Mouse (Mus musculus) MEL (cell line): ENCODE measurements around the gene Cdk5. TPM values are rescaled to one million over a fixed set of nuclear protein-coding genes. Genes with fewer than 3 reads are reported as not detected.

Source experiments
- DNase-seq: peaks from one replicate; pipeline ENCODE4 v3.0.0; 2011; ENCODE audit warnings: low read depth, low spot score
- H3K27ac ChIP-seq: 2 replicates; pipeline ENCODE4 v1.5.1; 2012; ENCODE audit warnings: low read depth, mild to moderate bottlenecking, control low read depth, low read length, moderate library complexity; ENCODE audit not compliant: control insufficient read depth
- H3K27me3 ChIP-seq, 2 experiments: fragments of 150-350 bp in 1 of 2; sonication (generic) in 1 of 2; 2 replicates each; pipeline ENCODE4 v1.6.1; 2012; ENCODE audit warnings: low read length in 2 of 2, mild to moderate bottlenecking in 2 of 2, improper control_type of control experiment in 1 of 2, moderate library complexity in 1 of 2; ENCODE audit not compliant: insufficient read depth in 2 of 2, control insufficient read depth in 1 of 2
- H3K36me3 ChIP-seq, 2 experiments: 2 replicates each; pipeline ENCODE4 v1.6.1; 2012 to 2014; ENCODE audit warnings: low read length in 2 of 2, improper control_type of control experiment in 1 of 2, inconsistent platforms in 1 of 2, mild to moderate bottlenecking in 1 of 2; ENCODE audit not compliant: insufficient read depth in 2 of 2, control insufficient read depth in 1 of 2
- H3K4me1 ChIP-seq, 2 experiments: fragments of 150-350 bp in 1 of 2; sonication (generic) in 1 of 2; 2 replicates each; pipeline ENCODE4 v1.6.1; 2012; ENCODE audit warnings: low read length in 2 of 2, improper control_type of control experiment in 1 of 2, mild to moderate bottlenecking in 1 of 2; ENCODE audit not compliant: insufficient read depth in 2 of 2, control insufficient read depth in 1 of 2
- H3K4me3 ChIP-seq, 2 experiments: fragments of 150-350 bp in 1 of 2; sonication (generic) in 1 of 2; 2 replicates each; pipeline ENCODE4 v1.5.1; 2012; ENCODE audit warnings: low read depth in 2 of 2, low read length in 2 of 2, mild to moderate bottlenecking in 2 of 2, moderate library complexity in 2 of 2, control low read depth in 1 of 2, improper control_type of control experiment in 1 of 2; ENCODE audit not compliant: control insufficient read depth in 1 of 2, insufficient read depth in 1 of 2
- H3K79me2 ChIP-seq: 2 replicates; pipeline ENCODE4 v1.6.1; 2012; ENCODE audit warnings: mild to moderate bottlenecking, low read length, moderate library complexity; ENCODE audit not compliant: control insufficient read depth, poor library complexity, insufficient read depth
- H3K9ac ChIP-seq: 2 replicates; pipeline ENCODE4 v1.6.1; 2012; ENCODE audit warnings: low read depth, mild to moderate bottlenecking, control low read depth, low read length, moderate library complexity; ENCODE audit not compliant: control insufficient read depth, poor library complexity, severe bottlenecking
- H3K9me3 ChIP-seq: fragments of 150-350 bp; sonication (generic); replicated peaks from 2 replicates; pipeline ENCODE4 v1.6.1; 2012; ENCODE audit warnings: mild to moderate bottlenecking, low read length, improper control_type of control experiment, moderate library complexity; ENCODE audit not compliant: insufficient read depth
- BHLHE40 ChIP-seq: IDR thresholded peaks from 2 replicates; pipeline ENCODE4 v1.6.1; 2012; ENCODE audit warnings: low read depth, mild to moderate bottlenecking, inconsistent platforms, low read length, improper control_type of control experiment, borderline replicate concordance
- CHD2 ChIP-seq: IDR thresholded peaks from 2 replicates; pipeline ENCODE4 v1.6.1; 2011; ENCODE audit warnings: low read length, improper control_type of control experiment
- CTCF ChIP-seq, 3 experiments: IDR thresholded peaks in 2 of 3; conservative IDR thresholded peaks in 1 of 3; 2 replicates each; pipeline ENCODE4 v1.5.1; 2011 to 2012; ENCODE audit warnings: low read length in 3 of 3, low read depth in 2 of 3, mild to moderate bottlenecking in 2 of 3, improper control_type of control experiment in 1 of 3, inconsistent platforms in 1 of 3, mixed read lengths in 1 of 3, moderate library complexity in 1 of 3; ENCODE audit not compliant: control insufficient read depth in 1 of 3, insufficient read depth in 1 of 3, poor library complexity in 1 of 3, severe bottlenecking in 1 of 3
- ELF1 ChIP-seq: IDR thresholded peaks from 2 replicates; pipeline ENCODE4 v1.6.1; 2014; ENCODE audit warnings: low read depth, mild to moderate bottlenecking, inconsistent platforms, low read length, improper control_type of control experiment, moderate library complexity
- EP300 ChIP-seq, 2 experiments: IDR thresholded peaks; 2 replicates each; pipeline ENCODE4 v1.6.1; 2011; ENCODE audit warnings: improper control_type of control experiment in 2 of 2, low read length in 2 of 2, low read depth in 1 of 2, mild to moderate bottlenecking in 1 of 2
- GABPA ChIP-seq: IDR thresholded peaks from 2 replicates; pipeline ENCODE4 v1.6.1; 2012; ENCODE audit warnings: low read depth, mild to moderate bottlenecking, inconsistent platforms, low read length, improper control_type of control experiment, moderate library complexity
- GATA1 ChIP-seq: IDR thresholded peaks from 2 replicates; pipeline ENCODE4 v1.6.1; 2011; ENCODE audit warnings: low read depth, low read length, improper control_type of control experiment
- HCFC1 ChIP-seq: IDR thresholded peaks from 2 replicates; pipeline ENCODE4 v1.6.1; 2012; ENCODE audit warnings: low read depth, mild to moderate bottlenecking, inconsistent platforms, low read length, improper control_type of control experiment, moderate library complexity
- KAT2A ChIP-seq: conservative IDR thresholded peaks from 2 replicates; pipeline ENCODE4 v1.6.1; 2012; ENCODE audit warnings: low read depth, low read length, improper control_type of control experiment, inconsistent platforms
- MAFK ChIP-seq: IDR thresholded peaks from 2 replicates; pipeline ENCODE4 v1.6.1; 2011; ENCODE audit warnings: low read depth, mild to moderate bottlenecking, low read length, improper control_type of control experiment, borderline replicate concordance
- MAX ChIP-seq: IDR thresholded peaks from 2 replicates; pipeline ENCODE4 v1.6.1; 2011; ENCODE audit warnings: low read length, improper control_type of control experiment
- MAZ ChIP-seq: IDR thresholded peaks from 2 replicates; pipeline ENCODE4 v1.6.1; 2012; ENCODE audit warnings: low read depth, mild to moderate bottlenecking, inconsistent platforms, low read length, improper control_type of control experiment
- MEF2A ChIP-seq: IDR thresholded peaks from 2 replicates; pipeline ENCODE4 v1.6.1; 2014; ENCODE audit warnings: low read depth, mild to moderate bottlenecking, inconsistent platforms, low read length, improper control_type of control experiment; ENCODE audit not compliant: poor library complexity, insufficient replicate concordance, severe bottlenecking; ENCODE audit errors: extremely low read depth
- MXI1 ChIP-seq: IDR thresholded peaks from 2 replicates; pipeline ENCODE4 v1.6.1; 2011; ENCODE audit warnings: mild to moderate bottlenecking, low read depth, low read length, improper control_type of control experiment
- MYB ChIP-seq: IDR thresholded peaks from 2 replicates; pipeline ENCODE4 v1.6.1; 2011; ENCODE audit warnings: mild to moderate bottlenecking, low read depth, low read length, improper control_type of control experiment
- MYC ChIP-seq: IDR thresholded peaks from 2 replicates; pipeline ENCODE4 v1.6.1; 2011; ENCODE audit warnings: low read depth, mild to moderate bottlenecking, low read length, improper control_type of control experiment, moderate library complexity
- NELFE ChIP-seq: IDR thresholded peaks from 2 replicates; pipeline ENCODE4 v1.6.1; 2011; ENCODE audit warnings: low read depth, low read length, improper control_type of control experiment
- NRF1 ChIP-seq: IDR thresholded peaks from 2 replicates; pipeline ENCODE4 v1.6.1; 2014; ENCODE audit warnings: low read depth, mild to moderate bottlenecking, inconsistent platforms, low read length, improper control_type of control experiment, moderate library complexity; ENCODE audit not compliant: poor library complexity, insufficient read depth, severe bottlenecking
- POLR2A ChIP-seq, 2 experiments: IDR thresholded peaks; 2 replicates each; pipeline ENCODE4 v1.6.1; 2011 to 2012; ENCODE audit warnings: low read length in 2 of 2, mild to moderate bottlenecking in 2 of 2, control low read depth in 1 of 2, improper control_type of control experiment in 1 of 2, low read depth in 1 of 2, moderate library complexity in 1 of 2; ENCODE audit not compliant: control insufficient read depth in 1 of 2, insufficient read depth in 1 of 2, poor library complexity in 1 of 2
- POLR2AphosphoS2 ChIP-seq: IDR thresholded peaks from 2 replicates; pipeline ENCODE4 v1.6.1; 2011; ENCODE audit warnings: low read length, improper control_type of control experiment
- POLR2AphosphoS5 ChIP-seq: IDR thresholded peaks from 2 replicates; pipeline ENCODE4 v1.6.1; 2012; ENCODE audit warnings: low read depth, borderline replicate concordance, mild to moderate bottlenecking, inconsistent platforms, low read length, moderate library complexity, mixed read lengths
- RAD21 ChIP-seq: IDR thresholded peaks from 2 replicates; pipeline ENCODE4 v1.6.1; 2011; ENCODE audit warnings: mild to moderate bottlenecking, low read depth, low read length, improper control_type of control experiment
- RCOR1 ChIP-seq: IDR thresholded peaks from 2 replicates; pipeline ENCODE4 v1.6.1; 2012; ENCODE audit warnings: low read depth, mild to moderate bottlenecking, inconsistent platforms, low read length, improper control_type of control experiment
- SIN3A ChIP-seq: IDR thresholded peaks from 2 replicates; pipeline ENCODE4 v1.6.1; 2012; ENCODE audit warnings: low read length, improper control_type of control experiment, inconsistent platforms
- TAL1 ChIP-seq: IDR thresholded peaks from 2 replicates; pipeline ENCODE4 v1.6.1; 2012; ENCODE audit warnings: mild to moderate bottlenecking, inconsistent platforms, low read length, moderate library complexity, mixed read lengths
- TBP ChIP-seq: IDR thresholded peaks from 2 replicates; pipeline ENCODE4 v1.8.0; 2011; ENCODE audit warnings: low read depth, low read length, improper control_type of control experiment
- TCF12 ChIP-seq: IDR thresholded peaks from 2 replicates; pipeline ENCODE4 v1.6.1; 2014; ENCODE audit warnings: low read depth, mild to moderate bottlenecking, inconsistent platforms, low read length, improper control_type of control experiment, moderate library complexity
- UBTF ChIP-seq: IDR thresholded peaks from 2 replicates; pipeline ENCODE4 v1.6.1; 2012; ENCODE audit warnings: low read depth, mild to moderate bottlenecking, inconsistent platforms, low read length, improper control_type of control experiment, moderate library complexity, borderline replicate concordance; ENCODE audit not compliant: insufficient read depth
- USF1 ChIP-seq: IDR thresholded peaks from 2 replicates; pipeline ENCODE4 v1.6.1; 2014; ENCODE audit warnings: low read depth, mild to moderate bottlenecking, inconsistent platforms, low read length, improper control_type of control experiment, moderate library complexity
- USF2 ChIP-seq, 2 experiments: IDR thresholded peaks; 2 replicates each; pipeline ENCODE4 v1.6.1; 2011 to 2012; ENCODE audit warnings: improper control_type of control experiment in 2 of 2, low read length in 2 of 2, borderline replicate concordance in 1 of 2, inconsistent platforms in 1 of 2, low read depth in 1 of 2, mild to moderate bottlenecking in 1 of 2; ENCODE audit not compliant: insufficient read depth in 1 of 2
- ZC3H11A ChIP-seq: IDR thresholded peaks from 2 replicates; pipeline ENCODE4 v1.6.1; 2012; ENCODE audit warnings: low read depth, mild to moderate bottlenecking, inconsistent platforms, low read length, improper control_type of control experiment
- ZKSCAN1 ChIP-seq: IDR thresholded peaks from 2 replicates; pipeline ENCODE4 v1.6.1; 2012; ENCODE audit warnings: low read depth, mild to moderate bottlenecking, inconsistent platforms, low read length, improper control_type of control experiment, moderate library complexity
- ZMIZ1 ChIP-seq: IDR thresholded peaks from 2 replicates; pipeline ENCODE4 v1.6.1; 2012; ENCODE audit warnings: low read depth, mild to moderate bottlenecking, inconsistent platforms, low read length, improper control_type of control experiment, moderate library complexity
- ZNF384 ChIP-seq: IDR thresholded peaks from 2 replicates; pipeline ENCODE4 v1.6.1; 2012; ENCODE audit warnings: low read depth, mild to moderate bottlenecking, inconsistent platforms, low read length, improper control_type of control experiment
- polyA plus RNA-seq, 2 experiments: library from polyadenylated mRNA; stranded (reverse) in 1 of 2; unstranded in 1 of 2; fragments of >175 nt in 1 of 2; fragments of >200 nt in 1 of 2; gene quantifications; 2 replicates each; pipeline versions ENCODE4 v1.2.1 to v1.2.4; 2012; ENCODE audit warnings: low replicate concordance in 2 of 2, low read depth in 1 of 2; ENCODE audit not compliant: insufficient read length in 2 of 2, insufficient read depth in 1 of 2, missing spikeins in 1 of 2
- total RNA-seq: library from RNA; depleted of rRNA; stranded (reverse); fragments of 300-350 nt; gene quantifications from 2 replicates; pipeline ENCODE4 v1.2.3, GENCODE M21; 2012; rRNA removed

Gene Cdk5
- total RNA-seq (18.2 and 24.8 TPM in 2 replicates), polyA plus RNA-seq (10 to 100 TPM in 1 of 2 experiments, not detected in 1; 82.6 TPM)

DNA sequence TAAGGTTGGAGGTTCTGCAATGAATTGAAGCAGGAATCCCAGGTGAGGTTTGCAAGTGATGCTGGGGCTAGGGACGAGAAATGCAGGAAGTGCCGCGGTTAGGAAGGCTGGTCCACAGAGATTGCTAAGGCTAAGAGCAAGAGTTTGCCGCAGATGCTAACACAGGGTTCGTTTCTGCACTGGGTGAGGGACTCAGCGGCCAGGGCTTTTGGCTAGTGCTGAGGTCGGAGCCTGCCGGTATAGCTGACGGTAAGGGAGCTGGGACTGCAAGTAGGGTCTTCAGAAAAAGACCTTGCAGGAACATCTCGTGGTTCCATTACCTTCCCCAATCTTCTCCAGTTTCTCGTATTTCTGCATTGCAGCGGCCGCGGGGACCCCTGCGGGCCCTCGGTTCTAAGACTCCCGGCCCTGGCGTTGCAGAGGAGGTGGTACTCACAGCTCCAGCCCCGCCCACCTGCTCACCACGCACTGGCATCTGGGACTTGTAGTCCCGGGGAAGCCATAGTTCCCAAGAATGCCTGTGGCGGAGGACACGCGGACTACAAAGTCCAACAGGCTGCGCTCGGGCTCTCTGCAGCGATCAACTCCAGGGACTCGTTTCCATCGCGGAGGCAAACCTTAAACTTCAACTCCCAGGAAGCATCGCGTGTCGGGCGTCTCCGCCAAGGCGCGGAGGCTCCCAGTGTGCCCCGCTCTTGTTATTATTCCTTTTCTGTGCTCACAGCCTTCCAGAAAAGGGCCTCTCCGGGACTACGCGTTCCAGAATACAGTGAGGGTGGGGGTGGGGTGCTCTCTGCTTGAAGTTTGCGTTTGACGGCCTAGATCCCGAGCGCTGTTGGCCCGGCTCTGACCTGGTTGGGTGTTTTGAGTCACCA is at the start of gene Cdk5, which contains the start of gene Slc4a2:
Gene Cdk5, minus strand, starts transcription at position 402 of the 875 bp plus-strand sequence.
Gene Slc4a2, plus strand, starts transcription at position 709 of the 875 bp plus-strand sequence.
- Histone ChIP-seq H3K27ac (peak within 1 kb of the TSS; percentile 60), H3K9me3 (no peaks in the 10 kb centered on the region), H3K4me1 (peaks cover 6 to 22% of the 10 kb centered on the region in 2 experiments), H3K79me2 (peaks cover 14% of the 10 kb centered on the region), H3K27me3 (no peaks in the 10 kb centered on the region), H3K4me3 (peak within 1 kb of the TSS; percentile 70 to 73), H3K36me3 (peaks cover 0 to 17% of the 10 kb centered on the region in 2 experiments; a peak in 2 of 4 replicates), H3K9ac (peak within 1 kb of the TSS; percentile 78)
- peak; percentile 100 for DNase-seq
- TF ChIP-seq TBP, result peak; percentile 84
- no peak for TF ChIP-seq CTCF (IDR thresholded peaks at IDR 0.05 in 2 of 3, conservative IDR thresholded peaks at IDR 0.05 in 1 of 3; ENCODE audit: control insufficient read depth in 1 of 3, insufficient read depth in 1 of 3, low read depth in 2 of 3, low read length in 3 of 3, poor library complexity in 1 of 3, severe bottlenecking in 1 of 3)
- TF ChIP-seq ZC3H11A, result no peak
- 0 out of 2 replicates have a peak, but pooled peaks have one; percentile 23 for TF ChIP-seq RCOR1
- peak; percentile 72; the same call in 1 of the 2 replicates for TF ChIP-seq MAX
- TF ChIP-seq EP300 (IDR thresholded peaks at IDR 0.05; ENCODE audit: low read depth in 1 of 2, low read length in 2 of 2), result 0 out of 4 replicates have a peak, but pooled peaks of 1 of the 2 experiments have one; percentile 10
- no peak for TF ChIP-seq POLR2AphosphoS5
- TF ChIP-seq CHD2, result peak; percentile 56
- TF ChIP-seq KAT2A, result peak; percentile 99
- TF ChIP-seq HCFC1, result peak; percentile 96
- peak; percentile 57 to 91 for TF ChIP-seq POLR2A (IDR thresholded peaks at IDR 0.05; ENCODE audit: control insufficient read depth in 1 of 2, insufficient read depth in 1 of 2, low read depth in 1 of 2, low read length in 2 of 2, poor library complexity in 1 of 2)
- TF ChIP-seq ELF1, result peak; percentile 87
- TF ChIP-seq TCF12, result peak; percentile 82
- TF ChIP-seq BHLHE40, result peak; percentile 52; the same call in 1 of the 2 replicates
- TF ChIP-seq USF2 (IDR thresholded peaks at IDR 0.05; ENCODE audit: borderline replicate concordance in 1 of 2, insufficient read depth in 1 of 2, low read depth in 1 of 2, low read length in 2 of 2), result no peak
- peak; percentile 41; the same call in 1 of the 2 replicates for TF ChIP-seq GATA1
- TF ChIP-seq ZMIZ1, result peak; percentile 85
- no peak for TF ChIP-seq MEF2A
- TF ChIP-seq TAL1, result peak; percentile 29; the same call in 1 of the 2 replicates
- no peak for TF ChIP-seq UBTF
- TF ChIP-seq SIN3A, result peak; percentile 98
- peak; percentile 47; the same call in 1 of the 2 replicates for TF ChIP-seq GABPA
- no peak for TF ChIP-seq RAD21
- TF ChIP-seq POLR2AphosphoS2, result peak; percentile 88; the same call in 1 of the 2 replicates
- TF ChIP-seq MAZ, result peak; percentile 85
- peak; percentile 95 for TF ChIP-seq MYC
- no peak for TF ChIP-seq ZKSCAN1
- peak; percentile 63 for TF ChIP-seq NRF1
- TF ChIP-seq MXI1, result peak; percentile 91
- TF ChIP-seq MAFK, result no peak
- TF ChIP-seq NELFE, result peak; percentile 76
- no peak for TF ChIP-seq MYB
- TF ChIP-seq USF1, result peak; percentile 60
- TF ChIP-seq ZNF384, result no peak
